Mouse (Mus musculus) CD8-positive naive resting alpha-beta T cell, adult 57 days (primary cell): ENCODE measurements around the gene Tnfsf14. TPM values are rescaled to one million over a fixed set of nuclear protein-coding genes. Genes with fewer than 3 reads are reported as not detected.

ENCODE experiments used
- total RNA-seq: library from RNA; stranded (reverse); gene quantifications from one replicate; pipeline ENCODE4 v1.2.4, GENCODE M21; 2023

Tnfsf14 gene
- total RNA-seq = 1.9 TPM

GRCm38 (mm10) chr17:57194041-57194507 is at the start of gene Tnfsf14:
TSS of gene Tnfsf14 (minus strand) at chr17:57194177.

GRCm38 (mm10) chr17:57228014-57228413 is 34.0 kb upstream of the Tnfsf14 start, which contains the start of gene C3:
TSS of gene C3 (minus strand) at chr17:57228136.

GRCm38 (mm10) chr17:57148994-57149803 is 44.8 kb downstream of the Tnfsf14 start, which contains the start of gene Cd70:
TSS of gene Cd70 (minus strand) at chr17:57149777.

Other genes starting within 250 kb of the Tnfsf14 start
- not detected for gene Acer1, start 212.1 kb downstream of the Tnfsf14 start, total RNA-seq
- 27.6 TPM for gene Clpp, start 203.9 kb downstream of the Tnfsf14 start, total RNA-seq
- 12.2 TPM for gene Alkbh7, start 196.8 kb downstream of the Tnfsf14 start, total RNA-seq
- gene Pspn, start 194.2 kb downstream of the Tnfsf14 start, total RNA-seq = not detected
- 70.0 TPM for gene Gtf2f1, start 182.9 kb downstream of the Tnfsf14 start, total RNA-seq
- not detected for gene Gm17949, start 182.7 kb downstream of the Tnfsf14 start, total RNA-seq
- gene Khsrp, start 162.7 kb downstream of the Tnfsf14 start, total RNA-seq = 116 TPM
- not detected for gene Slc25a41, start 152.5 kb downstream of the Tnfsf14 start, total RNA-seq
- 2.2 TPM for gene Crb3, start 135.1 kb downstream of the Tnfsf14 start, total RNA-seq
- gene Slc25a23, start 134.3 kb downstream of the Tnfsf14 start, total RNA-seq = 22.2 TPM
- 160 TPM for gene Dennd1c, start 115.7 kb downstream of the Tnfsf14 start, total RNA-seq
- gene Tubb4a, start 106.4 kb downstream of the Tnfsf14 start, total RNA-seq = 1.5 TPM
- 0.40 TPM for gene Tnfsf9, start 88.9 kb downstream of the Tnfsf14 start, total RNA-seq
- not detected for gene Cd70, start 44.4 kb downstream of the Tnfsf14 start, total RNA-seq
- gene C3, start 34.0 kb upstream of the Tnfsf14 start, total RNA-seq = 1.3 TPM
- gene Gpr108, start 54.3 kb upstream of the Tnfsf14 start, total RNA-seq = 36.6 TPM
- gene Trip10, start 55.3 kb upstream of the Tnfsf14 start, total RNA-seq = 4.7 TPM
- 171 TPM for gene Vav1, start 84.9 kb upstream of the Tnfsf14 start, total RNA-seq
- 2.1 TPM for gene Adgre1, start 164.5 kb upstream of the Tnfsf14 start, total RNA-seq